Mouse (Mus musculus) liver, adult 2 months (tissue): ENCODE data around the gene Fam131b. TPM values are rescaled to one million over a fixed set of nuclear protein-coding genes. Genes with fewer than 3 reads are reported as not detected.
A peak's percentile ranks its signal among the peaks of the same experiment; 100 is the strongest.

ENCODE experiments used
- DNase-seq: peaks from one replicate; pipeline ENCODE4 v3.0.0-alpha.2; 2011; ENCODE audit warnings: low read depth, low spot score; ENCODE audit errors: extremely low read depth
- H3K27ac ChIP-seq: fragments of 200-500 bp; replicated peaks from 2 replicates; pipeline ENCODE4 v1.5.1; 2012; ENCODE audit warnings: low read depth, mild to moderate bottlenecking, control low read depth, inconsistent platforms, low read length; ENCODE audit not compliant: insufficient read depth
- H3K27me3 ChIP-seq: fragments of 200-500 bp; 2 replicates; pipeline ENCODE4 v1.6.1; 2012; ENCODE audit warnings: mild to moderate bottlenecking, moderate library complexity, low read length, inconsistent platforms; ENCODE audit not compliant: control insufficient read depth, insufficient read depth
- H3K36me3 ChIP-seq: fragments of 200-500 bp; 2 replicates; pipeline ENCODE4 v1.6.1; 2012; ENCODE audit warnings: low read length, inconsistent platforms; ENCODE audit not compliant: control insufficient read depth, insufficient read depth
- H3K4me1 ChIP-seq: fragments of 200-500 bp; 2 replicates; pipeline ENCODE4 v1.6.1; 2011; ENCODE audit warnings: low read length; ENCODE audit not compliant: control insufficient read depth, insufficient read depth
- H3K4me3 ChIP-seq: fragments of 200-500 bp; 2 replicates; pipeline ENCODE4 v1.5.1; 2011; ENCODE audit warnings: low read depth, mild to moderate bottlenecking, control low read depth, low read length, moderate library complexity; ENCODE audit not compliant: insufficient read depth
- H3K79me2 ChIP-seq: fragments of 200-500 bp; 2 replicates; pipeline ENCODE4 v1.6.1; 2012; ENCODE audit warnings: inconsistent platforms, mild to moderate bottlenecking, low read length, moderate library complexity; ENCODE audit not compliant: control insufficient read depth, insufficient read depth
- H3K9ac ChIP-seq: fragments of 200-500 bp; 2 replicates; pipeline ENCODE4 v1.6.1; 2012; ENCODE audit warnings: low read depth, mild to moderate bottlenecking, control low read depth, inconsistent platforms, low read length
- CTCF ChIP-seq: fragments of 200-500 bp; IDR thresholded peaks from 2 replicates; pipeline ENCODE4 v1.5.1; 2011; ENCODE audit warnings: low read depth, low read length, control low read depth
- POLR2A ChIP-seq: fragments of 200-500 bp; IDR thresholded peaks from 2 replicates; pipeline ENCODE4 v1.6.1; 2011; ENCODE audit warnings: low read length, control low read depth; ENCODE audit not compliant: insufficient read depth; ENCODE audit errors: extremely low read depth
- WGBS: fragments of 180-500 bp; shearing (Covaris S2); methylation state at CpG from one replicate; pipeline ENCODE4 v1.1.7; 2018; 5-methylcytosine and 5-hydroxymethylcytosine counted together
- polyA plus RNA-seq: library from polyadenylated mRNA; depleted of rRNA; stranded (reverse); fragments of >200 nt; gene quantifications from 2 replicates; pipeline ENCODE4 v1.2.3, GENCODE M21; 2012
- total RNA-seq: library from RNA; depleted of rRNA; stranded (reverse); fragments of >200 nt; gene quantifications from 2 replicates; pipeline ENCODE4 v1.2.3, GENCODE M21; 2014

Gene Fam131b
- total and polyA plus RNA-seq, 2 experiments, result not detected

- no peaks in the 10 kb centered on the region for H3K36me3 ChIP-seq
- 82% methylated on average over 2 of the region's 2 CpGs for WGBS
- H3K4me3 ChIP-seq, result no peak overlapping the region
- no peaks in the 10 kb centered on the region for H3K4me1 ChIP-seq
- no peak overlapping the region for H3K9ac ChIP-seq
- TF ChIP-seq POLR2A, result no peak
- TF ChIP-seq CTCF, result no peak
- no peaks in the 10 kb centered on the region for H3K27me3 ChIP-seq
- H3K79me2 ChIP-seq, result no peaks in the 10 kb centered on the region
- no peak for DNase-seq
- no peak overlapping the region for H3K27ac ChIP-seq
Measured at GRCm38 (mm10) chr6:42310427-42311053, 13.9 kb downstream of the Fam131b start.

GRCm38 (mm10) chr6:42309816-42310378, 14.5 kb downstream of the Fam131b start:
- no peaks in the 10 kb centered on the region for H3K27me3 ChIP-seq
- H3K36me3 ChIP-seq, result no peaks in the 10 kb centered on the region
- no peaks in the 10 kb centered on the region for H3K4me1 ChIP-seq
- WGBS, result 58% methylated on average over 8 of the region's 8 CpGs
- no peak overlapping the region for H3K9ac ChIP-seq
- no peaks in the 10 kb centered on the region for H3K79me2 ChIP-seq
- H3K4me3 ChIP-seq, result no peak overlapping the region
- no peak for DNase-seq
- no peak overlapping the region for H3K27ac ChIP-seq
- peak; percentile 34 for TF ChIP-seq CTCF
- no peak for TF ChIP-seq POLR2A

DNA sequence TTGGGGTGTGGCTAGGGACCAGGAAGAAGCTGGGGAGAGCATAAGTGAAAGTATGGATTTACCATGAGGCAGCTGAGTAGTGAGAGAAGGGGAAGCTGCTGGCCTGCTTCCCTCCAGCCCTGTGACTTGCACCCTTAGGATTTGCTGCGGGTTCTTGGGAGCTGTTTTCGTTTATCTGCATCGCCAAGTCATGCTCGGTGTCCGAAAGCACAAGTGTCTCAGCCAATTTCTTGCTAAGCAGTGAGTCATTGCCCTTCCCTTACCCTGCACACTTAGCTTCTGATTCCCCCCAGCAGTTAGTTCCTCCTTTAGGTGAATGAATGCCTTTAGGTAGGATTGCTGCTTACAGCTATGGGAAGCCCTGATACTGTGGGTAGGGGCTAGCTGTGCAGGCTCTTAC, 25.1 kb downstream of the Fam131b start:
- no peak for DNase-seq
- H3K27ac ChIP-seq, result no peak overlapping the region
- H3K9ac ChIP-seq, result no peak overlapping the region
- WGBS, result 77% methylated on average over 5 of the region's 5 CpGs
- H3K4me1 ChIP-seq, result no peaks in the 10 kb centered on the region
- no peak overlapping the region for H3K4me3 ChIP-seq
- TF ChIP-seq CTCF, result no peak
- no peak for TF ChIP-seq POLR2A
- no peaks in the 10 kb centered on the region for H3K36me3 ChIP-seq
- H3K27me3 ChIP-seq, result no peaks in the 10 kb centered on the region
- H3K79me2 ChIP-seq, result no peaks in the 10 kb centered on the region

DNA sequence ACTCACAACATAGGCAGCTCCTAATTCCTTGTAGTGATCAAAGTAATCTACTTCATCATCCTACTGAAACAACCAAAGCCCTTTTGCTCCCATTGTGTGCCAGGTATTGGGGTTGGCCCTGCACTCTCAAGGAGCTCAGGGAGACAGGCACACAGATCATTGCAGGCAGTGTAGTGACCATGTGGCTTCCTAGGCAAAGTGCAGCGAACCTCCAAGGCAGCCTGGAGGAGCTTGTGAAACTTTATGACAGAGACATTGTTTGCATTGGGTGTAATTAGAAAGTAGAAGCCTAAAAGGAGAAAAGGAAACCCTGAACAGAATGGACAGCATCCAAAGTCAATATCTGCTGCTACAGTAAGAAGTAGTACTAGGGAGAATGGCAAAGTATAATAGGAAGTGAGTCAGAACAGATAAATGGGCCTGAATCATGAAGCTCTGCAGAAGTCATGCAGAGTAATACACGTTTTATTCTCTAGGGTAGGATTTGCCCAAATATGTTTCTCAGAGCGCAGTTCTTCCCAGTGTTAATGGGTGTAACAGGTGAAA, 28.8 kb downstream of the Fam131b start:
- no peak overlapping the region for H3K27ac ChIP-seq
- WGBS, result 72% methylated on average over 3 of the region's 3 CpGs
- H3K4me1 ChIP-seq, result no peaks in the 10 kb centered on the region
- no peaks in the 10 kb centered on the region for H3K79me2 ChIP-seq
- DNase-seq, result no peak
- H3K36me3 ChIP-seq, result no peaks in the 10 kb centered on the region
- TF ChIP-seq POLR2A, result no peak
- TF ChIP-seq CTCF, result no peak
- no peaks in the 10 kb centered on the region for H3K27me3 ChIP-seq
- H3K9ac ChIP-seq, result no peak overlapping the region
- no peak overlapping the region for H3K4me3 ChIP-seq

DNA sequence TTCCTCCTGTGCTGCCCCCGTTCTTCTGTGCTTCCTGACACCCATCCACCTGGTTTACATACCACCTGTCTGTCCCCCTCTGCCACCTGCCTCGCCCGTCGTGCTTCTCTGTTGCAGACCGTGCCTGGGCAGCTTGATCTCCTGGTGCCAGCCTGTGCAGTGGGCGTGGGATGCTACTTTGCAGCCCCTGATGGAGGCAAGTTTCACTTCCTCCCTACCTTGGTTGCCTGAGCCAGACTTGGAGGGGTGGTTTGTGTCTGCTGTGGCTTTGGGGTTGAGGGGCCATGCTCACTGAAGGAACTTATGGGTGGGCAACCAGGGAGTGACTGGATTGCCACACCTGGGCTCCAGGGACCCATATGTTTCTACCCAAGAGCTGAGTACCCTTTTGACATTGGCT, 31.1 kb downstream of the Fam131b start:
- Histone ChIP-seq H3K4me3 (no peak overlapping the region), H3K4me1 (no peaks in the 10 kb centered on the region), H3K36me3 (no peaks in the 10 kb centered on the region), H3K27ac (no peak overlapping the region), H3K9ac (no peak overlapping the region), H3K79me2 (no peaks in the 10 kb centered on the region), H3K27me3 (no peaks in the 10 kb centered on the region)
- no peak for DNase-seq
- TF ChIP-seq POLR2A, result no peak
- no peak for TF ChIP-seq CTCF
- WGBS, result 91% methylated on average over 6 of the region's 6 CpGs

DNA sequence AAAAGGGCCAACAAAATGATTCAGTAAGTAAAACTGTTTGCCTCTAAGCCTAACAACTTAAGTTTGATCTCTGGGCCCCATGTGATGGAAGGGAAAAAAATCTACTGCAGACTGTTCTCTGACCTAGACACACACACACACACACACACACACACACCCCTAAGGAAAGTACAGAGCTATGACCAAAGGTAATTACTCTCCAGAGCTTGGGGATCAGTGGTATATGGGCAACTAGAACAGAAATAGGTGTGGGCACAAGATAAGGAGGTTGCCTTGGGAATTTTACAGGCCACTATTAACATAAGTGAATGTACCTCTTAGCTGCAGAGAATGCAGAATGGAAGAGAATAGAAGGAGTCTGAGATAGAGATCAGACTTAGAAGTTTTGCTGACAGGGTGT, 36.9 kb downstream of the Fam131b start:
- Histone ChIP-seq H3K4me3 (no peak overlapping the region), H3K9ac (no peak overlapping the region), H3K27ac (no peak overlapping the region), H3K79me2 (no peaks in the 10 kb centered on the region), H3K36me3 (no peaks in the 10 kb centered on the region; the same call in 1 of the 2 replicates), H3K4me1 (no peaks in the 10 kb centered on the region; the same call in 1 of the 2 replicates), H3K27me3 (no peaks in the 10 kb centered on the region)
- no peak for TF ChIP-seq POLR2A
- no peak for TF ChIP-seq CTCF
- no peak for DNase-seq
